Mouse (Mus musculus): ENCODE data around the gene Olfr1314. TPM values are rescaled to one million over a fixed set of nuclear protein-coding genes. Genes with fewer than 3 reads are reported as not detected.

The Olfr1314 gene
- not detected in 2 replicates for total RNA-seq (2015; ENCODE audit: low replicate concordance)
- total RNA-seq (2017; ENCODE audit: low replicate concordance) = not detected in 2 replicates

DNA sequence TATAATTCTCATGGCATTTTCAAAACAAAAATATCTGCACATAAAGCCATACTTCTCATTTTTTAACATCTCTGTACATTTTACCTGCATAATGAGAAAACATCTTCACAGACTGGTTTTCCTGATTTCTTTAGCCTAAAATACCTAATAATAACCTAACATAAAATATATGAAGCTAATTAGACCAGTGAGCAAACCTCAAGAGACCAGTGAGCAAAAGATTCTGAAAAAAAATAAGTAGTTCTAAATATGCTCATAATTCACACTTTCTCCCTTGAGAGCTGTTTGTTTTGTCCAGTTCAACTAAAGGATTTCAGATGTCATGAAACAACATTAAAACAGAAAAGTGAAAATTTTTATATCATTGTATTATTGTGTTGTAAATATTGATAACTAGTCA lies at the start of gene Olfr1314:
TSS of gene Olfr1314 (minus strand) at position 101 of the 400 bp plus-strand sequence.
- no peak for ATAC-seq (replicated peaks; ENCODE audit: low FRiP score, poor library complexity, severe bottlenecking)

GRCm38 (mm10) chr2:112140029-112140428 lies 43.4 kb upstream of the Olfr1314 start, which contains the start of gene Olfr1317:
Gene Olfr1317, plus strand, starts transcription at chr2:112140329.
- no peak for ATAC-seq (replicated peaks; ENCODE audit: low FRiP score, poor library complexity, severe bottlenecking)

DNA sequence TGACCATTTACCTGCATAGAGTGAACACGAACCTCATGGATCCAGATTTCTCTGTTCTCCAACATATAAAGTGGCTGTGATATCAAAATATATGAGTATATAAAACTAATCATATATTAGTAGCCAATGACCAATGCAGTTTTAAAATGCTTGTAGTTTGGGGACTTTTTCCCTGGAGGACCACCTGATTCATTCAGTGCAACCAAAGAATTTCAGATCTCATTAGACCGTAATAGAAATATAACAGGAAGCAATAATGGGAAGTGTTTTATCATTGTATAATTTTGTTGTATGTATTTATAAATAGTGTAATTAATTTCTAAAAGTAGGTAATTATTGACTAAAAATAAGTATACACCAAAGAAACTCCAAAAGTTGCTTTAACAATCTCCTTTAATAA lies 38.3 kb upstream of the Olfr1314 start, which contains the start of gene Olfr1316:
TSS of gene Olfr1316 (minus strand) at position 101 of the 400 bp plus-strand sequence.
- ATAC-seq (replicated peaks; ENCODE audit: low FRiP score, poor library complexity, severe bottlenecking) = no peak

DNA sequence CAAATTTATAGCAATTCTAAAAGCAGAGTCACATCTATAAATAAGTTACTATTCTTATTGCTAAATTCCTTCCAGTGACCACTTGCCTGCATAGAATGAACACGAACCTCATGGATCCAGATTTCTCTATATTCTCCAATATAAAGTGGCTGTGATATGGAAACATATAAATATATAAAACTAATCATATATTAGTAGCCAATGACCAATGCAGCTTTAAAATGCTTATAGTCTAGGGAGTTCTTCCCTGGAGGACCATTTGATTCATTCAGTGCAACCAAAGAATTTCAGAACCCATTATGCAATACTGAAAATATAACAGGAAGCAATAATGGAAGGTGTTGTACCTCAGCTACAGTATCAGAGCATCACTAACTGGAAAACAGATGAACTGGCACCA lies 18.8 kb upstream of the Olfr1314 start, which contains the start of gene Olfr1315-ps1:
TSS of gene Olfr1315-ps1 (minus strand) at position 101 of the 400 bp plus-strand sequence.
- ATAC-seq (replicated peaks; ENCODE audit: low FRiP score, poor library complexity, severe bottlenecking) = no peak

GRCm38 (mm10) chr2:112077743-112078142 lies 18.8 kb downstream of the Olfr1314 start, which contains the start of gene Olfr1313:
Gene Olfr1313, minus strand, starts transcription at chr2:112077843.
- no peak for ATAC-seq (replicated peaks; ENCODE audit: low FRiP score, poor library complexity, severe bottlenecking)

DNA sequence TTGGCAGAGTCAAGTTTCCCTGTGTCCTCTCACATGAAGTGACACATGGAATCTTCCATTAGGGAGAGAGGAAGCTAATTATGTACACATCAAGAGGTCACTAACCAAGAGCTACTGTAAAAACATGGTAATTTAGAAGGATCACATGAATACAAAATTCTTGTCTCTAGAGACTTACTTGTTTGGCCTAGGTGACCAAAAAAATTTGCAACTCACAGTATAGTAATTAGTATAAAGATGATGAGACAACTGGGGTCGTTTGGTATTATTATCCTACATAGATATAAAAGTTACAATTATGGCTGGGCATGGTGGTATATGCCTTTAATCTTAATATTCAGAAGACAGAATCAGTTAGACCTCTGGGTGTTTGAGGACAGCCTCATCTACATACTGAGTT lies 46.4 kb downstream of the Olfr1314 start, which contains the start of gene Olfr1312:
TSS of gene Olfr1312 (minus strand) at position 101 of the 400 bp plus-strand sequence.
- ATAC-seq (replicated peaks; ENCODE audit: low FRiP score, poor library complexity, severe bottlenecking) = no peak

Other genes with a start within 250 kb of the Olfr1314 start
- gene Olfr1305, start 219.6 kb downstream of the Olfr1314 start, total RNA-seq (2015; ENCODE audit: low replicate concordance) = not detected in 2 replicates
- gene Olfr1305, start 219.6 kb downstream of the Olfr1314 start, total RNA-seq (2017; ENCODE audit: low replicate concordance) = not detected in 2 replicates
- not detected in 2 replicates for gene Olfr1306, start 180.5 kb downstream of the Olfr1314 start, total RNA-seq (2015; ENCODE audit: low replicate concordance)
- gene Olfr1306, start 180.5 kb downstream of the Olfr1314 start, total RNA-seq (2017; ENCODE audit: low replicate concordance) = not detected in 2 replicates
- not detected in 2 replicates for gene Olfr1307, start 147.3 kb downstream of the Olfr1314 start, total RNA-seq (2015; ENCODE audit: low replicate concordance)
- gene Olfr1307, start 147.3 kb downstream of the Olfr1314 start, total RNA-seq (2017; ENCODE audit: low replicate concordance) = 0.14 TPM in 1 of 2 replicates, not detected in the other
- gene Olfr1308, start 131.8 kb downstream of the Olfr1314 start, total RNA-seq (2015; ENCODE audit: low replicate concordance) = not detected in 2 replicates
- gene Olfr1308, start 131.8 kb downstream of the Olfr1314 start, total RNA-seq (2017; ENCODE audit: low replicate concordance) = not detected in 2 replicates
- gene Olfr1309, start 106.5 kb downstream of the Olfr1314 start, total RNA-seq (2015; ENCODE audit: low replicate concordance) = not detected in 2 replicates
- gene Olfr1309, start 106.5 kb downstream of the Olfr1314 start, total RNA-seq (2017; ENCODE audit: low replicate concordance) = not detected in 2 replicates
- not detected in 2 replicates for gene Olfr1310, start 84.1 kb downstream of the Olfr1314 start, total RNA-seq (2015; ENCODE audit: low replicate concordance)
- gene Olfr1310, start 84.1 kb downstream of the Olfr1314 start, total RNA-seq (2017; ENCODE audit: low replicate concordance) = not detected in 2 replicates
- not detected in 2 replicates for gene Olfr1311, start 72.4 kb downstream of the Olfr1314 start, total RNA-seq (2015; ENCODE audit: low replicate concordance)
- not detected in 2 replicates for gene Olfr1311, start 72.4 kb downstream of the Olfr1314 start, total RNA-seq (2017; ENCODE audit: low replicate concordance)
- not detected in 2 replicates for gene Olfr1312, start 46.5 kb downstream of the Olfr1314 start, total RNA-seq (2015; ENCODE audit: low replicate concordance)
- not detected in 2 replicates for gene Olfr1312, start 46.5 kb downstream of the Olfr1314 start, total RNA-seq (2017; ENCODE audit: low replicate concordance)
- not detected in 2 replicates for gene Olfr1313, start 18.9 kb downstream of the Olfr1314 start, total RNA-seq (2015; ENCODE audit: low replicate concordance)
- gene Olfr1313, start 18.9 kb downstream of the Olfr1314 start, total RNA-seq (2017; ENCODE audit: low replicate concordance) = not detected in 2 replicates
- not detected in 2 replicates for gene Olfr1315-ps1, start 18.7 kb upstream of the Olfr1314 start, total RNA-seq (2015; ENCODE audit: low replicate concordance)
- not detected in 2 replicates for gene Olfr1315-ps1, start 18.7 kb upstream of the Olfr1314 start, total RNA-seq (2017; ENCODE audit: low replicate concordance)
- gene Olfr1316, start 38.2 kb upstream of the Olfr1314 start, total RNA-seq (2015; ENCODE audit: low replicate concordance) = not detected in 2 replicates
- gene Olfr1316, start 38.2 kb upstream of the Olfr1314 start, total RNA-seq (2017; ENCODE audit: low replicate concordance) = not detected in 2 replicates
- gene Olfr1317, start 43.5 kb upstream of the Olfr1314 start, total RNA-seq (2015; ENCODE audit: low replicate concordance) = not detected in 2 replicates
- gene Olfr1317, start 43.5 kb upstream of the Olfr1314 start, total RNA-seq (2017; ENCODE audit: low replicate concordance) = not detected in 2 replicates
- not detected in 2 replicates for gene Olfr1318, start 57.4 kb upstream of the Olfr1314 start, total RNA-seq (2015; ENCODE audit: low replicate concordance)
- not detected in 2 replicates for gene Olfr1318, start 57.4 kb upstream of the Olfr1314 start, total RNA-seq (2017; ENCODE audit: low replicate concordance)
- gene Lpcat4, start 142.7 kb upstream of the Olfr1314 start, total RNA-seq (2015; ENCODE audit: low replicate concordance) = 5.4 and 8.6 TPM in 2 replicates
- gene Lpcat4, start 142.7 kb upstream of the Olfr1314 start, total RNA-seq (2017; ENCODE audit: low replicate concordance) = 2.6 and 5.4 TPM in 2 replicates
- gene Nutm1, start 162.5 kb upstream of the Olfr1314 start, total RNA-seq (2015; ENCODE audit: low replicate concordance) = not detected in 2 replicates
- gene Nutm1, start 162.5 kb upstream of the Olfr1314 start, total RNA-seq (2017; ENCODE audit: low replicate concordance) = not detected in 2 replicates
- gene Nop10, start 165.1 kb upstream of the Olfr1314 start, total RNA-seq (2015; ENCODE audit: low replicate concordance) = 23.6 and 25.4 TPM in 2 replicates
- gene Nop10, start 165.1 kb upstream of the Olfr1314 start, total RNA-seq (2017; ENCODE audit: low replicate concordance) = 28.3 and 33.6 TPM in 2 replicates
- 94.7 and 134 TPM in 2 replicates for gene Slc12a6, start 169.0 kb upstream of the Olfr1314 start, total RNA-seq (2015; ENCODE audit: low replicate concordance)
- gene Slc12a6, start 169.0 kb upstream of the Olfr1314 start, total RNA-seq (2017; ENCODE audit: low replicate concordance) = 97.9 and 119 TPM in 2 replicates
- not detected in 2 replicates for gene Gm21985, start 169.5 kb upstream of the Olfr1314 start, total RNA-seq (2015; ENCODE audit: low replicate concordance)
- gene Gm21985, start 169.5 kb upstream of the Olfr1314 start, total RNA-seq (2017; ENCODE audit: low replicate concordance) = 0.60 and 8.5 TPM in 2 replicates

Data from erythroblast, adult 5-6 weeks (primary cell).